In the genomic region with DNA sequence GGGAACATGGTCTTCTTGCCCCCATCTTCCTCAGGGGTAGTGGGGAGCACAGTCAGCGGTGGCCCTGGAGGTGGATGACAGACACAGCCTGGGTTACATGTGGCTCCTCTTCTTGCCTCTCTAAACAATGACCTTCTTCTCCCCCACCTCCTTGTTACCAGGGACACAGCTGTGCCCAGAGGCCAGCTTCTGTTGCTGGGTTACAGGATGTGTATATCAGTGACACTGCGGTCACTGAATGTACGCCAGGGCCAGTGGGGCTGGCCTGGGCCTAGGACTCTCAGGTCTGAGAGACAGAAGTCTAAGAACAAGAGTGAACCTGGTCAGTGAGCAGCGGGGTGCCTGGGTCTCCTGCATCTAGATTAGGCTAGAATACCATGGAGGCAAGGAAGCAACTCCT, we compare ENCODE assay signal across 11 mouse cellular contexts. TPM values are rescaled to one million over a fixed set of nuclear protein-coding genes. Genes with fewer than 3 reads are reported as not detected.
A peak's percentile ranks its signal among the peaks of the same experiment; 100 is the strongest.
DNase-seq lines count a peak whose midpoint lies in the region; ATAC-seq and TF ChIP-seq lines count a peak whose summit lies in the region.
"Had no signal": no experiment of that assay in that cellular context is flagged by ENCODE, and none has a peak within 500 bp of the region (broad histone marks: within the 10 kb centered on the region; RNA-seq: fewer than 3 reads in every experiment).

No protein-coding gene starts in this region.

- no peak overlapping the region; the same call in 1 of the 2 replicates for H3K9ac ChIP-seq in midbrain, embryonic 11.5 days (ENCODE audit: low read length)
- H3K9ac ChIP-seq in midbrain, embryonic 16.5 days (ENCODE audit: low read depth, low read length), result no peak overlapping the region
- no peak overlapping the region for H3K9ac ChIP-seq in hindbrain, embryonic 16.5 days (ENCODE audit: low read depth, low read length)
- H3K9ac ChIP-seq: liver, embryonic 15.5 days had no signal

- 70% methylated on average over 4 of the region's 4 CpGs for WGBS in midbrain, embryonic 11.5 days
- 71% methylated on average over 4 of the region's 4 CpGs for WGBS in midbrain, embryonic 16.5 days
- WGBS in hindbrain, embryonic 16.5 days, result 51% methylated on average over 4 of the region's 4 CpGs
- 97% methylated on average over 4 of the region's 4 CpGs for WGBS in thymus, adult 2 months

- no peak for TF ChIP-seq CTCF in gastrocnemius, adult 2 months (IDR thresholded peaks at IDR 0.05)
- TF ChIP-seq CTCF in thymus, adult 2 months (IDR thresholded peaks at IDR 0.05; ENCODE audit: borderline replicate concordance, control insufficient read depth, extremely low read depth, insufficient read depth, low read length, poor library complexity), result no peak

- ATAC-seq in midbrain, embryonic 11.5 days (ENCODE audit: low FRiP score), result no peak
- no peak for ATAC-seq in midbrain, embryonic 16.5 days
- no peak for ATAC-seq in hindbrain, embryonic 16.5 days
- ATAC-seq: intestine, postnatal 0 days had no signal

- no peaks in the 10 kb centered on the region for H3K9me3 ChIP-seq in midbrain, embryonic 11.5 days (ENCODE audit: control insufficient read depth, low read length)
- no peaks in the 10 kb centered on the region for H3K9me3 ChIP-seq in midbrain, embryonic 16.5 days (replicated peaks; ENCODE audit: control insufficient read depth, low read length, poor library complexity, severe bottlenecking)
- no peaks in the 10 kb centered on the region for H3K9me3 ChIP-seq in hindbrain, embryonic 16.5 days (ENCODE audit: control insufficient read depth, low read length)
- H3K9me3 ChIP-seq: liver, embryonic 15.5 days had no signal

- no peak for TF ChIP-seq POLR2A in thymus, adult 2 months (IDR thresholded peaks at IDR 0.05; ENCODE audit: control insufficient read depth, extremely low read depth, insufficient read depth, low read length, poor library complexity)

- H3K4me1 ChIP-seq in midbrain, embryonic 11.5 days (ENCODE audit: control insufficient read depth, insufficient read depth, low read length), result peaks cover 29% of the 10 kb centered on the region
- peaks cover 14% of the 10 kb centered on the region for H3K4me1 ChIP-seq in midbrain, embryonic 16.5 days (ENCODE audit: control insufficient read depth, insufficient read depth, low read length)
- H3K4me1 ChIP-seq in hindbrain, embryonic 16.5 days (ENCODE audit: control insufficient read depth, insufficient read depth, low read depth, low read length), result peaks cover 18% of the 10 kb centered on the region
- peaks cover 19% of the 10 kb centered on the region for H3K4me1 ChIP-seq in thymus, adult 2 months (replicated peaks; ENCODE audit: control insufficient read depth, insufficient read depth, low read length)

- H3K4me3 ChIP-seq in gastrocnemius, adult 2 months, result no peak overlapping the region
- no peak overlapping the region for H3K4me3 ChIP-seq in midbrain, embryonic 11.5 days (ENCODE audit: low read depth, low read length)
- no peak overlapping the region for H3K4me3 ChIP-seq in midbrain, embryonic 16.5 days (ENCODE audit: low read depth, low read length)
- H3K4me3 ChIP-seq in hindbrain, embryonic 16.5 days (ENCODE audit: low read length), result no peak overlapping the region
- no peak overlapping the region for H3K4me3 ChIP-seq in thymus, adult 2 months (ENCODE audit: control insufficient read depth, insufficient read depth, low read length)
- H3K4me3 ChIP-seq: liver, embryonic 15.5 days had no signal

- H3K27ac ChIP-seq in gastrocnemius, adult 2 months, result 0 out of 2 replicates have a peak overlapping the region, but pooled peaks have one; percentile 6
- H3K27ac ChIP-seq in midbrain, embryonic 11.5 days (ENCODE audit: low read depth, low read length), result peak overlapping the region; percentile 64
- H3K27ac ChIP-seq in midbrain, embryonic 16.5 days (ENCODE audit: low read length), result no peak overlapping the region
- H3K27ac ChIP-seq in hindbrain, embryonic 16.5 days (ENCODE audit: low read depth, low read length), result peak overlapping the region; percentile 12; the same call in 1 of the 2 replicates
- H3K27ac ChIP-seq in thymus, adult 2 months (ENCODE audit: control insufficient read depth, insufficient read depth, low read length), result no peak overlapping the region
- H3K27ac ChIP-seq: liver, embryonic 15.5 days had no signal

- H3K36me3 ChIP-seq in midbrain, embryonic 11.5 days (ENCODE audit: control insufficient read depth, insufficient read depth, low read length), result peaks cover 54% of the 10 kb centered on the region
- H3K36me3 ChIP-seq in midbrain, embryonic 16.5 days (ENCODE audit: control insufficient read depth, insufficient read depth, low read length), result peaks cover 42% of the 10 kb centered on the region
- peaks cover 30% of the 10 kb centered on the region for H3K36me3 ChIP-seq in hindbrain, embryonic 16.5 days (ENCODE audit: control insufficient read depth, insufficient read depth, low read length)
- peaks cover 62% of the 10 kb centered on the region for H3K36me3 ChIP-seq in thymus, adult 2 months (ENCODE audit: control insufficient read depth, insufficient read depth, low read length)

- no peak for DNase-seq in gastrocnemius, adult 2 months
- no peak for DNase-seq in gastrocnemius, postnatal 10 days
- DNase-seq in midbrain, embryonic 11.5 days (ENCODE audit: low spot score, missing footprints), result no peak
- peak; percentile 78 for DNase-seq in retina, postnatal 1 day
- DNase-seq in yolk sac, embryonic 10.5 days (ENCODE audit: low spot score), result no peak
- no peak for DNase-seq in thymus, adult 2 months

- no peak overlapping the region for H3K4me2 ChIP-seq in midbrain, embryonic 11.5 days
- H3K4me2 ChIP-seq in midbrain, embryonic 16.5 days (ENCODE audit: low read length), result no peak overlapping the region
- no peak overlapping the region for H3K4me2 ChIP-seq in hindbrain, embryonic 16.5 days (ENCODE audit: low read length)
- H3K4me2 ChIP-seq: liver, embryonic 15.5 days had no signal

- intact Hi-C loops in gastrocnemius, adult 2 months (cut with DNase I), result no loop called here

- no peaks in the 10 kb centered on the region for H3K27me3 ChIP-seq in midbrain, embryonic 11.5 days (ENCODE audit: control insufficient read depth, insufficient read depth, low read length)
- no peaks in the 10 kb centered on the region for H3K27me3 ChIP-seq in midbrain, embryonic 16.5 days (ENCODE audit: control insufficient read depth, insufficient read depth, low read depth, low read length)
- H3K27me3 ChIP-seq in hindbrain, embryonic 16.5 days (replicated peaks; ENCODE audit: control insufficient read depth, insufficient read depth, low read length), result no peaks in the 10 kb centered on the region
- no peaks in the 10 kb centered on the region for H3K27me3 ChIP-seq in thymus, adult 2 months (ENCODE audit: control insufficient read depth, insufficient read depth, low read length)
- H3K27me3 ChIP-seq: liver, embryonic 15.5 days had no signal

RNA-seq across cellular contexts. Expression of a gene that starts 6.0 kb away (rescaled TPM):
- total RNA-seq in gastrocnemius, adult 2 months (2021), result 10 to 100 TPM; 11.2 to 17.9 TPM
- total RNA-seq in gastrocnemius, postnatal 10 days (2021), result 10 to 100 TPM; 41.8 to 51.3 TPM
- 1.3 and 2.1 TPM in 2 replicates for polyA plus RNA-seq in midbrain, embryonic 11.5 days (2014; fragmentation: Nextera tagmentation; extraction: Ambion mirVana)
- 3.7 and 3.9 TPM in 2 replicates for polyA plus RNA-seq in midbrain, embryonic 16.5 days (2015; fragmentation: Nextera tagmentation; extraction: Ambion mirVana)
- 5.6 and 7.0 TPM in 2 replicates for polyA plus RNA-seq in hindbrain, embryonic 16.5 days (2015; fragmentation: Nextera tagmentation; extraction: Ambion mirVana)
- 4.3 and 4.9 TPM in 2 replicates for polyA plus RNA-seq in thymus, adult 2 months (2012; rRNA removed)
- total RNA-seq: megakaryocyte, adult 5-6 weeks had no signal

RNA-seq across cellular contexts. Expression of a gene that starts 20.1 kb away (rescaled TPM):
- total RNA-seq in gastrocnemius, adult 2 months (2021), result 10 to 100 TPM; 59.9 to 77.7 TPM
- total RNA-seq in gastrocnemius, postnatal 10 days (2021), result 100 to 1,000 TPM; 193 to 231 TPM
- 578 and 581 TPM in 2 replicates for polyA plus RNA-seq in midbrain, embryonic 11.5 days (2014; fragmentation: Nextera tagmentation; extraction: Ambion mirVana)
- polyA plus RNA-seq in midbrain, embryonic 16.5 days (2015; fragmentation: Nextera tagmentation; extraction: Ambion mirVana), result 278 and 281 TPM in 2 replicates
- 302 and 317 TPM in 2 replicates for polyA plus RNA-seq in hindbrain, embryonic 16.5 days (2015; fragmentation: Nextera tagmentation; extraction: Ambion mirVana)
- 1,154 and 1,267 TPM in 2 replicates for polyA plus RNA-seq in thymus, adult 2 months (2012; rRNA removed)

RNA-seq across cellular contexts. Expression of a gene that starts 27.6 kb away (rescaled TPM):
- 10 to 100 TPM; 48.5 to 50.4 TPM for total RNA-seq in gastrocnemius, adult 2 months (2021)
- 10 to 100 TPM; 34.6 to 40.4 TPM for total RNA-seq in gastrocnemius, postnatal 10 days (2021)
- polyA plus RNA-seq in midbrain, embryonic 11.5 days (2014; fragmentation: Nextera tagmentation; extraction: Ambion mirVana), result 24.2 and 28.2 TPM in 2 replicates
- polyA plus RNA-seq in midbrain, embryonic 16.5 days (2015; fragmentation: Nextera tagmentation; extraction: Ambion mirVana), result 14.6 and 15.4 TPM in 2 replicates
- 13.5 and 16.9 TPM in 2 replicates for polyA plus RNA-seq in hindbrain, embryonic 16.5 days (2015; fragmentation: Nextera tagmentation; extraction: Ambion mirVana)
- 65.1 and 67.4 TPM in 2 replicates for polyA plus RNA-seq in thymus, adult 2 months (2012; rRNA removed)

RNA-seq across cellular contexts. Expression of a gene that starts 34.4 kb away (rescaled TPM):
- total RNA-seq in gastrocnemius, adult 2 months (2021), result under 1 TPM; 0.22 to 0.33 TPM
- 1 to 10 TPM in 1 of 2 experiments, under 1 TPM in 1; 0.28 to 1.1 TPM for total RNA-seq in gastrocnemius, postnatal 10 days (2021)
- polyA plus RNA-seq in midbrain, embryonic 11.5 days (2014; fragmentation: Nextera tagmentation; extraction: Ambion mirVana), result 0.33 and 0.47 TPM in 2 replicates
- polyA plus RNA-seq in midbrain, embryonic 16.5 days (2015; fragmentation: Nextera tagmentation; extraction: Ambion mirVana), result 2.0 and 2.4 TPM in 2 replicates
- polyA plus RNA-seq in hindbrain, embryonic 16.5 days (2015; fragmentation: Nextera tagmentation; extraction: Ambion mirVana), result 2.7 and 2.9 TPM in 2 replicates
- polyA plus RNA-seq in thymus, adult 2 months (2012; rRNA removed), result 2.4 TPM in 2 replicates

RNA-seq across cellular contexts. Expression of a gene that starts 36.3 kb away (rescaled TPM):
- 10 to 100 TPM; 11.8 to 14.7 TPM for total RNA-seq in gastrocnemius, adult 2 months (2021)
- total RNA-seq in gastrocnemius, postnatal 10 days (2021), result 10 to 100 TPM; 12.1 to 15.7 TPM
- 8.4 and 11.1 TPM in 2 replicates for polyA plus RNA-seq in midbrain, embryonic 11.5 days (2014; fragmentation: Nextera tagmentation; extraction: Ambion mirVana)
- polyA plus RNA-seq in midbrain, embryonic 16.5 days (2015; fragmentation: Nextera tagmentation; extraction: Ambion mirVana), result 14.9 and 18.6 TPM in 2 replicates
- polyA plus RNA-seq in hindbrain, embryonic 16.5 days (2015; fragmentation: Nextera tagmentation; extraction: Ambion mirVana), result 17.1 and 22.7 TPM in 2 replicates
- 102 and 103 TPM in 2 replicates for polyA plus RNA-seq in thymus, adult 2 months (2012; rRNA removed)

Comparison
In these comparisons a context has a peak if more than half of its experiments do, and no peak if none do; other contexts are left out.
1. H3K27ac ChIP-seq: peak in gastrocnemius, adult 2 months (single experiment), midbrain, embryonic 11.5 days (single experiment) and hindbrain, embryonic 16.5 days (single experiment); none in midbrain, embryonic 16.5 days (single experiment) and thymus, adult 2 months (single experiment).